Mouse (Mus musculus) stomach, embryonic 15.5 days (tissue): ENCODE measurements around the gene Tmcc2. TPM values are rescaled to one million over a fixed set of nuclear protein-coding genes. Genes with fewer than 3 reads are reported as not detected.

Experiments
- ATAC-seq: fragments of 200-750 bp; cut with Nextera tagmentation; 2 replicates; pipeline ENCODE4 v1.8.0; 2017; ENCODE audit warnings: low read depth, moderate number of reproducible peaks, moderate TSS enrichment; ENCODE audit not compliant: insufficient read depth, low FRiP score
- H3K27ac ChIP-seq: fragments of 300-500 bp; sonication (generic); 2 replicates; pipeline ENCODE4 v1.5.1; 2015; ENCODE audit warnings: mild to moderate bottlenecking, inconsistent platforms
- H3K27me3 ChIP-seq: fragments of 300-500 bp; sonication (generic); replicated peaks from 2 replicates; pipeline ENCODE4 v1.6.1; 2015; ENCODE audit warnings: inconsistent platforms
- H3K36me3 ChIP-seq: fragments of 300-500 bp; sonication (generic); 2 replicates; pipeline ENCODE4 v1.6.1; 2015; ENCODE audit warnings: inconsistent platforms
- H3K4me1 ChIP-seq: fragments of 300-500 bp; sonication (generic); 2 replicates; pipeline ENCODE4 v1.6.1; 2015; ENCODE audit warnings: inconsistent platforms
- H3K4me2 ChIP-seq: fragments of 300-500 bp; sonication (generic); 2 replicates; pipeline ENCODE4 v1.6.1; 2015; ENCODE audit warnings: mild to moderate bottlenecking, inconsistent platforms
- H3K4me3 ChIP-seq: fragments of 300-500 bp; sonication (generic); replicated peaks from 2 replicates; pipeline ENCODE4 v1.5.1; 2015; ENCODE audit warnings: inconsistent platforms
- H3K9ac ChIP-seq: fragments of 300-500 bp; sonication (generic); 2 replicates; pipeline ENCODE4 v1.6.1; 2015; ENCODE audit warnings: inconsistent platforms
- H3K9me3 ChIP-seq: fragments of 300-500 bp; sonication (generic); 2 replicates; pipeline ENCODE4 v1.6.1; 2016; ENCODE audit warnings: inconsistent platforms
- WGBS: fragments of 180-500 bp; shearing (Covaris S2); methylation state at CpG from one replicate; pipeline ENCODE4 v1.1.7; 2015; 5-methylcytosine and 5-hydroxymethylcytosine counted together
- polyA plus RNA-seq: library from polyadenylated mRNA; unstranded; fragments of >200 nt; fragmentation: Nextera tagmentation; extraction: Ambion mirVana; gene quantifications from 2 replicates; pipeline ENCODE4 v1.2.1, GENCODE M21; 2015

Gene Tmcc2
- polyA plus RNA-seq, 1 experiment from 2014 or later: 52.2 TPM

GRCm38 (mm10) chr1:132388813-132389803 lies 2.0 kb downstream of the Tmcc2 start:
- no peak for ATAC-seq
- no peaks in the 10 kb centered on the region for H3K36me3 ChIP-seq
- H3K4me3 ChIP-seq: peak overlapping the region; percentile 74; the same call in 1 of the 2 replicates
- H3K27me3 ChIP-seq: no peaks in the 10 kb centered on the region
- 44% methylated on average over 8 of the region's 8 CpGs for WGBS
- H3K27ac ChIP-seq: peak overlapping the region; percentile 53
- H3K4me2 ChIP-seq: peak overlapping the region; percentile 81
- no peaks in the 10 kb centered on the region for H3K9me3 ChIP-seq
- peaks cover 32% of the 10 kb centered on the region for H3K4me1 ChIP-seq
- no peak overlapping the region for H3K9ac ChIP-seq

GRCm38 (mm10) chr1:132387943-132388342 lies 3.1 kb downstream of the Tmcc2 start:
- H3K4me3 ChIP-seq: peak overlapping the region; percentile 7
- 23% methylated on average over 4 of the region's 4 CpGs for WGBS
- H3K36me3 ChIP-seq: no peaks in the 10 kb centered on the region
- peak overlapping the region; percentile 81; the same call in 1 of the 2 replicates for H3K4me2 ChIP-seq
- H3K27me3 ChIP-seq: no peaks in the 10 kb centered on the region
- 0 out of 2 replicates have a peak, but pooled peaks have one; percentile 53 for ATAC-seq
- peaks cover 32% of the 10 kb centered on the region for H3K4me1 ChIP-seq
- no peaks in the 10 kb centered on the region for H3K9me3 ChIP-seq
- peak overlapping the region; percentile 53 for H3K27ac ChIP-seq
- H3K9ac ChIP-seq: no peak overlapping the region

GRCm38 (mm10) chr1:132386266-132386665 lies 4.8 kb downstream of the Tmcc2 start:
- Histone ChIP-seq H3K4me2 (no peak overlapping the region), H3K4me1 (peaks cover 29% of the 10 kb centered on the region)

GRCm38 (mm10) chr1:132385711-132386110 lies 5.4 kb downstream of the Tmcc2 start:
- H3K4me3 ChIP-seq: no peak overlapping the region
- H3K4me2 ChIP-seq: no peak overlapping the region
- no peaks in the 10 kb centered on the region for H3K36me3 ChIP-seq
- H3K27me3 ChIP-seq: no peaks in the 10 kb centered on the region
- H3K27ac ChIP-seq: no peak overlapping the region
- no peak for ATAC-seq
- no peak overlapping the region for H3K9ac ChIP-seq
- WGBS: 51% methylated on average over 4 of the region's 4 CpGs
- no peaks in the 10 kb centered on the region for H3K9me3 ChIP-seq
- H3K4me1 ChIP-seq: peaks cover 29% of the 10 kb centered on the region

More at GRCm38 (mm10) chr1:132386266-132386665, 4.8 kb downstream of the Tmcc2 start:
- no peak overlapping the region for H3K27ac ChIP-seq
- no peaks in the 10 kb centered on the region for H3K27me3 ChIP-seq
- ATAC-seq: no peak
- no peak overlapping the region for H3K4me3 ChIP-seq
- WGBS: 79% methylated on average over 4 of the region's 4 CpGs
- no peaks in the 10 kb centered on the region for H3K36me3 ChIP-seq
- H3K9ac ChIP-seq: no peak overlapping the region
- H3K9me3 ChIP-seq: no peaks in the 10 kb centered on the region

- Histone ChIP-seq H3K36me3 (no peaks in the 10 kb centered on the region), H3K4me1 (peaks cover 28% of the 10 kb centered on the region), H3K9ac (no peak overlapping the region), H3K27me3 (no peaks in the 10 kb centered on the region), H3K4me3 (no peak overlapping the region), H3K27ac (no peak overlapping the region), H3K9me3 (no peaks in the 10 kb centered on the region), H3K4me2 (no peak overlapping the region)
- 43% methylated on average over 14 of the region's 14 CpGs for WGBS
- ATAC-seq: no peak
Measured at GRCm38 (mm10) chr1:132385266-132385665, 5.8 kb downstream of the Tmcc2 start.

GRCm38 (mm10) chr1:132384001-132384554 lies 7.0 kb downstream of the Tmcc2 start:
- no peak for ATAC-seq
- Histone ChIP-seq H3K27ac (no peak overlapping the region), H3K4me3 (no peak overlapping the region), H3K36me3 (no peaks in the 10 kb centered on the region), H3K4me1 (peaks cover 16% of the 10 kb centered on the region), H3K9ac (no peak overlapping the region), H3K9me3 (no peaks in the 10 kb centered on the region), H3K27me3 (no peaks in the 10 kb centered on the region), H3K4me2 (no peak overlapping the region)
- 90% methylated on average over 8 of the region's 8 CpGs for WGBS

GRCm38 (mm10) chr1:132381929-132382328 lies 9.2 kb downstream of the Tmcc2 start:
- peak; percentile 76; the same call in 1 of the 2 replicates for ATAC-seq
- Histone ChIP-seq H3K36me3 (no peaks in the 10 kb centered on the region), H3K4me1 (peaks cover 11% of the 10 kb centered on the region), H3K27me3 (no peaks in the 10 kb centered on the region), H3K9me3 (no peaks in the 10 kb centered on the region), H3K9ac (no peak overlapping the region), H3K27ac (no peak overlapping the region), H3K4me2 (no peak overlapping the region), H3K4me3 (no peak overlapping the region)
- WGBS: 66% methylated on average over 10 of the region's 10 CpGs

- H3K27ac ChIP-seq: no peak overlapping the region
- H3K9ac ChIP-seq: no peak overlapping the region
- H3K4me1 ChIP-seq: peaks cover 21% of the 10 kb centered on the region
- no peaks in the 10 kb centered on the region for H3K9me3 ChIP-seq
- no peaks in the 10 kb centered on the region for H3K36me3 ChIP-seq
- ATAC-seq: no peak
- no peak overlapping the region for H3K4me2 ChIP-seq
- no peak overlapping the region for H3K4me3 ChIP-seq
- no peaks in the 10 kb centered on the region for H3K27me3 ChIP-seq
- WGBS: 87% methylated on average over 27 of the region's 27 CpGs
Measured at GRCm38 (mm10) chr1:132380550-132381100, 10.5 kb downstream of the Tmcc2 start.

GRCm38 (mm10) chr1:132377811-132378210 lies 13.3 kb downstream of the Tmcc2 start:
- no peak for ATAC-seq
- no peaks in the 10 kb centered on the region for H3K9me3 ChIP-seq
- no peak overlapping the region for H3K27ac ChIP-seq
- no peak overlapping the region for H3K9ac ChIP-seq
- WGBS: 70% methylated on average over 3 of the region's 3 CpGs
- H3K27me3 ChIP-seq: no peaks in the 10 kb centered on the region
- peaks cover 36% of the 10 kb centered on the region for H3K4me1 ChIP-seq
- no peak overlapping the region for H3K4me3 ChIP-seq
- no peaks in the 10 kb centered on the region for H3K36me3 ChIP-seq
- H3K4me2 ChIP-seq: no peak overlapping the region

- no peak for ATAC-seq
- Histone ChIP-seq H3K4me1 (peaks cover 37% of the 10 kb centered on the region), H3K36me3 (no peaks in the 10 kb centered on the region), H3K4me3 (no peak overlapping the region), H3K9ac (no peak overlapping the region), H3K27ac (0 out of 2 replicates have a peak overlapping the region, but pooled peaks have one; percentile 13), H3K9me3 (no peaks in the 10 kb centered on the region), H3K4me2 (no peak overlapping the region), H3K27me3 (no peaks in the 10 kb centered on the region)
- WGBS: 39% methylated on average over 7 of the region's 7 CpGs
Measured at GRCm38 (mm10) chr1:132377055-132377365, 14.1 kb downstream of the Tmcc2 start.

GRCm38 (mm10) chr1:132376211-132377054 lies 14.6 kb downstream of the Tmcc2 start:
- 51% methylated on average over 8 of the region's 8 CpGs for WGBS
- Histone ChIP-seq H3K36me3 (no peaks in the 10 kb centered on the region), H3K4me2 (no peak overlapping the region), H3K9me3 (no peaks in the 10 kb centered on the region), H3K27me3 (no peaks in the 10 kb centered on the region), H3K27ac (0 out of 2 replicates have a peak overlapping the region, but pooled peaks have one; percentile 13), H3K4me3 (no peak overlapping the region), H3K9ac (no peak overlapping the region), H3K4me1 (peaks cover 43% of the 10 kb centered on the region)
- ATAC-seq: no peak
